Mouse (Mus musculus) megakaryocyte, adult 5-6 weeks (primary cell): ENCODE results near the gene Echs1. TPM values are rescaled to one million over a fixed set of nuclear protein-coding genes. Genes with fewer than 3 reads are reported as not detected.

Experiments
- ATAC-seq: 2 replicates; pipeline ENCODE4 v1.8.0; 2016; ENCODE audit warnings: mild to moderate bottlenecking, inconsistent platforms; ENCODE audit not compliant: poor library complexity, severe bottlenecking
- total RNA-seq, 2 experiments: library from RNA; stranded (forward) in 1 of 2; stranded (reverse) in 1 of 2; fragments of 153-499, 151-499 nt in 1 of 2; fragments of 221-1000, 200-1000 nt in 1 of 2; gene quantifications; 2 replicates each; pipeline versions ENCODE4 v1.2.3 to v1.2.4; 2015 to 2017

The Echs1 gene
- total RNA-seq (2015), result 72.7 and 97.4 TPM in 2 replicates
- 71.3 and 87.9 TPM in 2 replicates for total RNA-seq (2017)

GRCm38 (mm10) chr7:140116329-140117054 is at the start of gene Echs1:
Gene Echs1, minus strand, starts transcription at chr7:140116476.
- ATAC-seq, result peak; percentile 90

- no peak for ATAC-seq
Observed at GRCm38 (mm10) chr7:140164664-140165063, 48.4 kb upstream of the Echs1 start, which contains the start of gene Olfr522. Gene Olfr522, minus strand, starts transcription at chr7:140164764.

- ATAC-seq, result no peak
Observed at GRCm38 (mm10) chr7:140160363-140160762, 44.1 kb upstream of the Echs1 start.

- no peak for ATAC-seq
Observed at GRCm38 (mm10) chr7:140154218-140154927, 38.1 kb upstream of the Echs1 start, which contains the start of gene Sprn. Gene Sprn, minus strand, starts transcription at chr7:140154877.

GRCm38 (mm10) chr7:140153829-140154217 is 37.5 kb upstream of the Echs1 start:
- ATAC-seq, result no peak

GRCm38 (mm10) chr7:140153383-140153782 is 37.1 kb upstream of the Echs1 start:
- no peak for ATAC-seq

GRCm38 (mm10) chr7:140144550-140144949 is 28.3 kb upstream of the Echs1 start:
- no peak for ATAC-seq

GRCm38 (mm10) chr7:140141350-140141749 is 25.1 kb upstream of the Echs1 start:
- peak; percentile 73 for ATAC-seq

- ATAC-seq, result no peak
Observed at GRCm38 (mm10) chr7:140138021-140138310, 21.7 kb upstream of the Echs1 start.

GRCm38 (mm10) chr7:140137135-140138020 is 21.1 kb upstream of the Echs1 start, which contains the start of gene Mtg1:
Gene Mtg1, plus strand, starts transcription at chr7:140137564.
- peak; percentile 80 for ATAC-seq

GRCm38 (mm10) chr7:140135106-140135770 is 19.0 kb upstream of the Echs1 start:
- ATAC-seq, result peak; percentile 25

GRCm38 (mm10) chr7:140134033-140134432 is 17.8 kb upstream of the Echs1 start:
- ATAC-seq, result peak; percentile 36

GRCm38 (mm10) chr7:140132184-140132583 is 15.9 kb upstream of the Echs1 start:
- ATAC-seq, result peak; percentile 49

- ATAC-seq, result no peak
Observed at GRCm38 (mm10) chr7:140127911-140128310, 11.6 kb upstream of the Echs1 start.

GRCm38 (mm10) chr7:140126934-140127333 is 10.7 kb upstream of the Echs1 start:
- ATAC-seq, result no peak

GRCm38 (mm10) chr7:140126022-140126350 is 9.7 kb upstream of the Echs1 start:
- ATAC-seq, result peak; percentile 9; the same call in 1 of the 2 replicates

GRCm38 (mm10) chr7:140125278-140126021 is 9.2 kb upstream of the Echs1 start:
- peak; percentile 94 for ATAC-seq

GRCm38 (mm10) chr7:140124382-140124781 is 8.1 kb upstream of the Echs1 start:
- ATAC-seq, result no peak

- no peak for ATAC-seq
Observed at GRCm38 (mm10) chr7:140122765-140123164, 6.5 kb upstream of the Echs1 start.

GRCm38 (mm10) chr7:140121338-140121910 is 5.1 kb upstream of the Echs1 start:
- ATAC-seq, result no peak
